Mouse (Mus musculus): Measurements from ENCODE around the gene Gm43191. TPM values are rescaled to one million over a fixed set of nuclear protein-coding genes. Genes with fewer than 3 reads are reported as not detected.
"Not testable (repeated sequence)": the region's sequence is repeated elsewhere in the genome, so short reads cannot be mapped to it uniquely, and the experiment has no call there.

Gene Gm43191
- total and polyA plus RNA-seq, 3 experiments: not detected

DNA sequence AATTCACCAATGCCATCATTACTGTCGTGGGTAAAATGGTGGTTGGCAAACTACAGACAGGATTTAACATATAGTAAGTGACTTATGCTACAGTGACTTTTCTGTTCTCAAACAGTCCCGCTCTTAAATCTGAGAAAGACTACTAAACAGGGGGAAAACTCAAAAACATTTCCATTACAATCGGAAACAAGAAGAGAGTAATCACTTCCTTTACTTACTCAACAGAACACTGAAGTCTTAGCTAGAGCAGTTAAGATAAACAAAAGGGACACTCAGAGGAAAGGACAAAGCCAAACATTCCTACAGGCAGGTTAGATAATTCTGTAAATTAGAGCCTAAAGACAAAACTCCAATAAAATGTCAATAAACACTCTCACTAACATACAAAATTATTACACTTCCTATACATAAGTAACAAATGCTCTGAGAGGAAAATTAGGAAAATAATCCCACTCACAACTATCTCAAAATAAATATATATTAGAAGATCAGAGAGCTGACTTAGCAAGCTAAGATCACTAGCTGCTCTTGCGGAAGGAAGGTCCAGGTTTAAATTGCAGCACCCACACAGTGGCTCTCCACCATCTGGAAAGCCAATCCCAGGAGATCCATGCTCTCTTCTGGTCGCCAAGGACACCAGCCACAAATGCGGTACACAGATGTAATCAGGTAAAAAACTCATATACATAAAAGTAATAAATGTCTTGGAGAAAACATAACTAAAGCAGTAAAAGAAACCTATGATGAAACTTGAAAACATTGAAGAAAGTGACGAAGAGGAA lies 24.7 kb downstream of the Gm43191 start:
- ATAC-seq (ENCODE audit: extremely low read depth, insufficient number of reproducible peaks, low FRiP score, poor library complexity, severe bottlenecking): no peak
- H3K4me1 ChIP-seq (ENCODE audit: insufficient read depth, low read depth, low read length): peaks cover 60% of the 10 kb centered on the region
- H3K36me3 ChIP-seq (replicated peaks): peaks cover 48% of the 10 kb centered on the region
- H3K4me3 ChIP-seq (ENCODE audit: low read depth, low read length): no peak overlapping the region
- no peak for DNase-seq (ENCODE audit: low spot score)
- no peaks in the 10 kb centered on the region for H3K27me3 ChIP-seq (ENCODE audit: insufficient read depth, low read length)
- TF ChIP-seq TAL1 (conservative IDR thresholded peaks at IDR 0.05; ENCODE audit: low read depth, low read length): no peak
- no peak for TF ChIP-seq POLR2AphosphoS5 (IDR thresholded peaks at IDR 0.05; ENCODE audit: insufficient replicate concordance, low read depth, low read length)
- no peak for TF ChIP-seq GATA2 (IDR thresholded peaks at IDR 0.05; ENCODE audit: borderline replicate concordance, low read depth, low read length)
- no peak for TF ChIP-seq GATA1 (IDR thresholded peaks at IDR 0.05; ENCODE audit: borderline replicate concordance, low read length)
- TF ChIP-seq CTCF (IDR thresholded peaks at IDR 0.05; ENCODE audit: low read depth, low read length): no peak
- H3K9me3 ChIP-seq (replicated peaks): no peaks in the 10 kb centered on the region

DNA sequence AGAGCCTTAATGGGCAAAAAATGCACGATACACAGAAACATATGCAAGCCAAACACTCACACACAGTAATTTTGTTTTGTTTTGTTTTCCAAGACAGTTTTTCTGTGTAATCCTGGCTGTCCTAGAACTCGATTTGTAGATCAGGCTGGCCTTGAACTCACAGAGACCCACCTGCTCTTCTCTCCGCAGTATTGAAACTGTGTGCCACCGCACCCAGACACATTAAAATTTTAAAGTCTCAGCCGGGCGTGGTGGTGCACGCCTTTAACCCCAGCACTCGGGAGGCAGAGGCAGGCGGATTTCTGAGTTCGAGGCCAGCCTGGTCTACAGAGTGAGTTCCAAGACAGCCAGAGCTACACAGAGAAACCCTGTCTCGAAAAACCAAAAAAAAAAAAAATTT lies 27.0 kb downstream of the Gm43191 start:
- ATAC-seq (ENCODE audit: extremely low read depth, insufficient number of reproducible peaks, low FRiP score, poor library complexity, severe bottlenecking); H3K27me3 ChIP-seq (ENCODE audit: insufficient read depth, low read length); H3K4me3 ChIP-seq (ENCODE audit: low read depth, low read length); H3K9me3 ChIP-seq (replicated peaks); DNase-seq (ENCODE audit: low spot score): not testable (repeated sequence)
- peaks cover 58% of the 10 kb centered on the region for H3K36me3 ChIP-seq (replicated peaks)
- H3K4me1 ChIP-seq (ENCODE audit: insufficient read depth, low read depth, low read length): peaks cover 52% of the 10 kb centered on the region

DNA sequence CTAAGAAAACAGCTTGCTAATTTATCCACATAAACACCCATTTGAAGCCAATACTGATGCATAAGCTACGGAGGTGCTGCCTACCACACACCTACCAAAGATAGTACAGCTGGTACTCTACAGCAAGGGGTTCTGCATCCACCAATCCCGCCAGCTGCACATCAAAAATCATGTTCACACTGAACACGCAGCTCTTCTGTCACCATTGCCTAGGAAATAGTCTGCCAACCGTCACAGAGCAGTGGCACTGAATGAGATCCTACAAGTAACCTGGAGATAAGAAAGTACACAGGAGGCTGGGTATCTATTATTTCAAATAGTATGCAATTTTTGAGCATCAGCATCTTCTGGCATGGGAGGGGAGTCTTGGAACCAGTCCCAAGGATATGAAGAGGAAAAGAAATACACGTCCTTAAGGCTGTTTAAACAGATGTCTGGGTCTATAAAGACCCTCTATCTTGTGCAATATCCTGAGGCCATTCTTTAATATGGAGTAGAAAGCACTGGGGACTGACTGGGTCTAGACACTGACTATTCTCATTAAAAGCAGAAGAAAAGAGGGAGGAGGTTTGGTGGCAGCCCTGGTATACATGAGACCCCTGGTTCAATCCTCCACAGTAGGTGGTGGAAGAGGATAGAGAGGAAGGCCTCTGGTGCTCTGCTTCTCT lies 27.6 kb downstream of the Gm43191 start:
- DNase-seq (ENCODE audit: low spot score) (no peak), ATAC-seq (ENCODE audit: extremely low read depth, insufficient number of reproducible peaks, low FRiP score, poor library complexity, severe bottlenecking) (no peak)
- peaks cover 61% of the 10 kb centered on the region for H3K36me3 ChIP-seq (replicated peaks)
- no peaks in the 10 kb centered on the region for H3K9me3 ChIP-seq (replicated peaks)
- H3K27me3 ChIP-seq (ENCODE audit: insufficient read depth, low read length): no peaks in the 10 kb centered on the region
- no peak overlapping the region for H3K4me3 ChIP-seq (ENCODE audit: low read depth, low read length)
- peaks cover 48% of the 10 kb centered on the region for H3K4me1 ChIP-seq (ENCODE audit: insufficient read depth, low read depth, low read length)
- TF ChIP-seq GATA2 (IDR thresholded peaks at IDR 0.05; ENCODE audit: borderline replicate concordance, low read depth, low read length) (no peak), POLR2AphosphoS5 (IDR thresholded peaks at IDR 0.05; ENCODE audit: insufficient replicate concordance, low read depth, low read length) (no peak), CTCF (IDR thresholded peaks at IDR 0.05; ENCODE audit: low read depth, low read length) (no peak), GATA1 (IDR thresholded peaks at IDR 0.05; ENCODE audit: borderline replicate concordance, low read length) (no peak), TAL1 (conservative IDR thresholded peaks at IDR 0.05; ENCODE audit: low read depth, low read length) (no peak)

DNA sequence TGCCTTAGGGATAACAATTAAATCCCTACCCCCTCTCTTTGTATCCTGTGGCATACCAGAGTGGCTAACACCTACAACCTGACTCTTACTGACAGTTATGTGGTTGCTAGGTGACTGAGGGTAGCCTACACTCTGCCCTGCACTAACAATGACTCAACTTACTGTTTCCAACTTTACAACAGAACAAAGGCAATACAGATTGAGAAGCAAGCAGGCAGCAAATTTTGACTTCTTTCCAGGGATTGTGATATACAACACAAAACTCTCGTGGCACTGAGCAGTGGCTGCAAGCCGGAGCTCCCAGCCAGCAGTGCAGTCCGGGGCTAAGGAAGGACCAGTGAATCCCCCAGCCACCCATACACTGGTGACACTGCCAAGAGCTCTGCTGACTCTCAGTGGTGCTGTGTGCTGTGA lies 29.0 kb downstream of the Gm43191 start:
- peaks cover 64% of the 10 kb centered on the region for H3K36me3 ChIP-seq (replicated peaks)
- H3K4me3 ChIP-seq (ENCODE audit: low read depth, low read length): no peak overlapping the region
- H3K27me3 ChIP-seq (ENCODE audit: insufficient read depth, low read length): no peaks in the 10 kb centered on the region
- H3K4me1 ChIP-seq (ENCODE audit: insufficient read depth, low read depth, low read length): peaks cover 36% of the 10 kb centered on the region
- TF ChIP-seq CTCF (IDR thresholded peaks at IDR 0.05; ENCODE audit: low read depth, low read length) (no peak), GATA2 (IDR thresholded peaks at IDR 0.05; ENCODE audit: borderline replicate concordance, low read depth, low read length) (no peak), GATA1 (IDR thresholded peaks at IDR 0.05; ENCODE audit: borderline replicate concordance, low read length) (no peak), POLR2AphosphoS5 (IDR thresholded peaks at IDR 0.05; ENCODE audit: insufficient replicate concordance, low read depth, low read length) (no peak)
- H3K9me3 ChIP-seq (replicated peaks): no peaks in the 10 kb centered on the region
- DNase-seq (ENCODE audit: low spot score): no peak
- ATAC-seq (ENCODE audit: extremely low read depth, insufficient number of reproducible peaks, low FRiP score, poor library complexity, severe bottlenecking): no peak; the same call in 1 of the 2 replicates

DNA sequence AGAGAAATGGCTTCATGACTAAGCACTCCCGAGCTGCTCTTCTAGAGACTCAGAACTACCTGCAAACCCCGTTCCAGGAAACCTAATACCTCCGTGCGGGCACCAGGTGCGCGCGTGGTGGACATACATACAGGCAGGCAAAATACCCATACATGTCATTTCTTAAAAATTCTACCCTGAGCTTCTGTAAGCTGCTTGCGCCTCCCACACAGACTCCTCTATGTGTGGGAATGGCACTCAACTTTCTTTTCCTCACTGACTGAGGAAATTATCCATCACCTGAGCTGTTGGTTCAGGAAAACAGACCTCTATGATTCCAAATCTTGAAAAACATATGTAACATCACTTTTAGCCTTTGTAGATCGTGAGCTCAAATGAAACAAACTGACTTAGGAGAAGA lies 30.4 kb downstream of the Gm43191 start:
- H3K27me3 ChIP-seq (ENCODE audit: insufficient read depth, low read length): no peaks in the 10 kb centered on the region
- ATAC-seq (ENCODE audit: extremely low read depth, insufficient number of reproducible peaks, low FRiP score, poor library complexity, severe bottlenecking): no peak
- peaks cover 73% of the 10 kb centered on the region for H3K36me3 ChIP-seq (replicated peaks)
- H3K4me1 ChIP-seq (ENCODE audit: insufficient read depth, low read depth, low read length): peaks cover 28% of the 10 kb centered on the region
- H3K4me3 ChIP-seq (ENCODE audit: low read depth, low read length): no peak overlapping the region
- no peak for DNase-seq (ENCODE audit: low spot score)
- TF ChIP-seq GATA1 (IDR thresholded peaks at IDR 0.05; ENCODE audit: borderline replicate concordance, low read length) (no peak), POLR2AphosphoS5 (IDR thresholded peaks at IDR 0.05; ENCODE audit: insufficient replicate concordance, low read depth, low read length) (no peak), TAL1 (conservative IDR thresholded peaks at IDR 0.05; ENCODE audit: low read depth, low read length) (no peak), CTCF (IDR thresholded peaks at IDR 0.05; ENCODE audit: low read depth, low read length) (no peak), GATA2 (IDR thresholded peaks at IDR 0.05; ENCODE audit: borderline replicate concordance, low read depth, low read length) (no peak)
- H3K9me3 ChIP-seq (replicated peaks): no peaks in the 10 kb centered on the region

DNA sequence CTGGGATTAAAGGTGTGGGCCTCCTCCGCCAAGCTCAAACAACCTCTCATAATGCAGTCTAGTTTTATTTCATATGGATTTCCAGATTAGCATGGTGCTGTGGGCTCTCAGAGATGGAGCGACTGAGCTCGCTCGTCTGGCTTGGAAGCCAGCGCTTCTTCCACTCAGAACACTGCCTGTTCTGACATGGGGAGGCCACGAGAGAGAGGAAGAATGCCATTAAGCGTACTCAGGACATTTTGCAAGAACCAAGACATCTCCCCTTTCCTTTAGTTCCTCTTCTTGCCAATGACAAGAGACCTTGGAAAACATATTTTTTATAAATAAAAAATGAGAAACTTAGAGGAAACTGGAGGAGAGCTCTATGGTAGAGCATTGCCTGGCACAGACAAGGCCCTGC lies 32.3 kb downstream of the Gm43191 start:
- TF ChIP-seq TAL1 (conservative IDR thresholded peaks at IDR 0.05; ENCODE audit: low read depth, low read length) (no peak), POLR2AphosphoS5 (IDR thresholded peaks at IDR 0.05; ENCODE audit: insufficient replicate concordance, low read depth, low read length) (no peak), GATA1 (IDR thresholded peaks at IDR 0.05; ENCODE audit: borderline replicate concordance, low read length) (no peak), CTCF (IDR thresholded peaks at IDR 0.05; ENCODE audit: low read depth, low read length) (no peak), GATA2 (IDR thresholded peaks at IDR 0.05; ENCODE audit: borderline replicate concordance, low read depth, low read length) (no peak)
- H3K9me3 ChIP-seq (replicated peaks): no peaks in the 10 kb centered on the region
- H3K4me1 ChIP-seq (ENCODE audit: insufficient read depth, low read depth, low read length): peaks cover 18% of the 10 kb centered on the region
- H3K4me3 ChIP-seq (ENCODE audit: low read depth, low read length): no peak overlapping the region
- H3K27me3 ChIP-seq (ENCODE audit: insufficient read depth, low read length): no peaks in the 10 kb centered on the region
- no peak for DNase-seq (ENCODE audit: low spot score)
- H3K36me3 ChIP-seq (replicated peaks): peaks cover 85% of the 10 kb centered on the region
- no peak for ATAC-seq (ENCODE audit: extremely low read depth, insufficient number of reproducible peaks, low FRiP score, poor library complexity, severe bottlenecking)

Measured in G1E (cell line).